Mouse (Mus musculus): ENCODE data around the gene 2310061I04Rik.

- TF ChIP-seq POLR2A (IDR thresholded peaks at IDR 0.05; ENCODE audit: low read depth, low read length) (peak; percentile 15; the same call in 1 of the 2 replicates), CTCF (IDR thresholded peaks at IDR 0.05; ENCODE audit: borderline replicate concordance, insufficient read depth, low read length) (no peak)
Measured at GRCm38 (mm10) chr17:35870884-35871696, 26.1 kb downstream of the 2310061I04Rik start.
